Mouse (Mus musculus) G1E (cell line): ENCODE results near the gene Serinc5. TPM values are rescaled to one million over a fixed set of nuclear protein-coding genes. Genes with fewer than 3 reads are reported as not detected.

Source experiments
- ATAC-seq: 2 replicates; pipeline ENCODE4 v1.8.0; 2016; ENCODE audit warnings: mild to moderate bottlenecking; ENCODE audit not compliant: insufficient number of reproducible peaks, poor library complexity, low FRiP score, severe bottlenecking; ENCODE audit errors: extremely low read depth
- DNase-seq: peaks from one replicate; pipeline ENCODE4 v3.0.0; 2012; ENCODE audit warnings: low spot score
- H3K27me3 ChIP-seq: 2 replicates; pipeline ENCODE4 v1.6.1; 2012; ENCODE audit warnings: mild to moderate bottlenecking, low read length, inconsistent platforms; ENCODE audit not compliant: insufficient read depth
- H3K36me3 ChIP-seq: replicated peaks from 2 replicates; pipeline ENCODE3; 2012; ENCODE audit warnings: mild to moderate bottlenecking, inconsistent platforms
- H3K4me1 ChIP-seq: 2 replicates; pipeline ENCODE4 v1.6.1; 2012; ENCODE audit warnings: low read depth, low read length, inconsistent platforms, mixed read lengths; ENCODE audit not compliant: insufficient read depth
- H3K4me3 ChIP-seq: 2 replicates; pipeline ENCODE4 v1.5.1; 2012; ENCODE audit warnings: low read depth, mild to moderate bottlenecking, inconsistent platforms, low read length, moderate library complexity, mixed read lengths
- H3K9me3 ChIP-seq: replicated peaks from 2 replicates; pipeline ENCODE4 v1.6.1; 2012; ENCODE audit warnings: inconsistent platforms
- CTCF ChIP-seq: IDR thresholded peaks from 2 replicates; pipeline ENCODE4 v1.5.1; 2012; ENCODE audit warnings: low read depth, low read length, inconsistent platforms, mixed read lengths
- GATA1 ChIP-seq: IDR thresholded peaks from 2 replicates; pipeline ENCODE4 v1.6.1; 2012; ENCODE audit warnings: borderline replicate concordance, low read length, inconsistent platforms, mixed read lengths
- GATA2 ChIP-seq: IDR thresholded peaks from 2 replicates; pipeline ENCODE4 v1.6.1; 2012; ENCODE audit warnings: low read depth, low read length, inconsistent platforms, borderline replicate concordance
- POLR2AphosphoS5 ChIP-seq: IDR thresholded peaks from 2 replicates; pipeline ENCODE4 v1.6.1; 2012; ENCODE audit warnings: low read depth, low read length, inconsistent platforms; ENCODE audit not compliant: insufficient replicate concordance
- TAL1 ChIP-seq: conservative IDR thresholded peaks from 2 replicates; pipeline ENCODE4 v1.6.1; 2012; ENCODE audit warnings: low read depth, low read length, inconsistent platforms, mixed read lengths
- polyA plus RNA-seq: library from polyadenylated mRNA; stranded (reverse); fragments of >175 nt; gene quantifications from 2 replicates; pipeline ENCODE4 v1.2.3, GENCODE M21; 2012
- total RNA-seq, 2 experiments: library from RNA; stranded (forward) in 1 of 2; stranded (reverse) in 1 of 2; fragments of 200-1000 nt in 1 of 2; fragments of >200 nt in 1 of 2; fragmentation: Nextera tagmentation in 1 of 2; gene quantifications; 2 replicates each; pipeline ENCODE4 v1.2.3; 2014 to 2017

The Serinc5 gene
- total and polyA plus RNA-seq, 3 experiments: 7.1 to 43.2 (median 13.2) TPM

- no peaks in the 10 kb centered on the region for H3K27me3 ChIP-seq
Observed at GRCm38 (mm10) chr13:92697141-92697540, 86.2 kb downstream of the Serinc5 start.

GRCm38 (mm10) chr13:92698781-92699180 is 87.9 kb downstream of the Serinc5 start:
- ATAC-seq: no peak
- Histone ChIP-seq H3K27me3 (no peaks in the 10 kb centered on the region), H3K4me3 (no peak overlapping the region), H3K4me1 (no peaks in the 10 kb centered on the region), H3K9me3 (no peaks in the 10 kb centered on the region), H3K36me3 (peaks cover 56% of the 10 kb centered on the region)
- TF ChIP-seq CTCF: no peak
- TF ChIP-seq TAL1: no peak
- TF ChIP-seq GATA2: no peak
- TF ChIP-seq GATA1: no peak
- no peak for TF ChIP-seq POLR2AphosphoS5
- DNase-seq: no peak

More at GRCm38 (mm10) chr13:92697141-92697540, 86.2 kb downstream of the Serinc5 start:
- Histone ChIP-seq H3K4me1 (no peaks in the 10 kb centered on the region), H3K4me3 (no peak overlapping the region), H3K36me3 (peaks cover 51% of the 10 kb centered on the region), H3K9me3 (no peaks in the 10 kb centered on the region)
- ATAC-seq (no peak), DNase-seq (no peak)
- TF ChIP-seq CTCF (no peak), GATA2 (no peak), POLR2AphosphoS5 (no peak), GATA1 (no peak), TAL1 (no peak)

GRCm38 (mm10) chr13:92699395-92699794 is 88.5 kb downstream of the Serinc5 start:
- Histone ChIP-seq H3K4me1 (no peaks in the 10 kb centered on the region), H3K27me3 (no peaks in the 10 kb centered on the region), H3K4me3 (no peak overlapping the region), H3K36me3 (peaks cover 51% of the 10 kb centered on the region), H3K9me3 (no peaks in the 10 kb centered on the region)
- TF ChIP-seq CTCF (no peak), GATA1 (no peak), TAL1 (no peak), POLR2AphosphoS5 (no peak), GATA2 (no peak)
- DNase-seq (no peak), ATAC-seq (no peak)

- Histone ChIP-seq H3K4me3 (no peak overlapping the region), H3K4me1 (no peaks in the 10 kb centered on the region), H3K27me3 (no peaks in the 10 kb centered on the region), H3K36me3 (peaks cover 52% of the 10 kb centered on the region), H3K9me3 (no peaks in the 10 kb centered on the region)
- DNase-seq (no peak), ATAC-seq (no peak)
- TF ChIP-seq GATA2 (no peak), POLR2AphosphoS5 (no peak), TAL1 (no peak), GATA1 (no peak), CTCF (no peak)
Observed at GRCm38 (mm10) chr13:92702035-92702434, 91.1 kb downstream of the Serinc5 start.

- no peak for DNase-seq
Observed at GRCm38 (mm10) chr13:92703241-92704027, 92.5 kb downstream of the Serinc5 start.

GRCm38 (mm10) chr13:92704189-92704588 is 93.3 kb downstream of the Serinc5 start:
- DNase-seq (no peak), ATAC-seq (no peak)
- Histone ChIP-seq H3K27me3 (no peaks in the 10 kb centered on the region), H3K36me3 (peaks cover 58% of the 10 kb centered on the region), H3K4me3 (no peak overlapping the region), H3K4me1 (no peaks in the 10 kb centered on the region), H3K9me3 (no peaks in the 10 kb centered on the region)
- no peak for TF ChIP-seq GATA2
- no peak for TF ChIP-seq POLR2AphosphoS5
- no peak for TF ChIP-seq GATA1
- no peak for TF ChIP-seq CTCF
- TF ChIP-seq TAL1: no peak

More at GRCm38 (mm10) chr13:92703241-92704027, 92.5 kb downstream of the Serinc5 start:
- Histone ChIP-seq H3K9me3 (no peaks in the 10 kb centered on the region), H3K27me3 (no peaks in the 10 kb centered on the region), H3K36me3 (peaks cover 53% of the 10 kb centered on the region), H3K4me3 (no peak overlapping the region), H3K4me1 (no peaks in the 10 kb centered on the region)
- no peak for TF ChIP-seq POLR2AphosphoS5
- no peak for TF ChIP-seq TAL1
- no peak for ATAC-seq
